Mouse (Mus musculus) forebrain, embryonic 14.5 days (tissue): Measurements from ENCODE around the gene Entpd2. TPM values are rescaled to one million over a fixed set of nuclear protein-coding genes. Genes with fewer than 3 reads are reported as not detected.

Experiments
- ATAC-seq: fragments of 200-750 bp; cut with Nextera tagmentation; 2 replicates; pipeline ENCODE4 v1.8.0; 2017; ENCODE audit warnings: mild to moderate bottlenecking, moderate library complexity
- DNase-seq: peaks from one replicate; pipeline ENCODE4 v3.0.0-alpha.2; 2015; ENCODE audit warnings: low spot score
- H3K27ac ChIP-seq: fragments of 300-500 bp; sonication (generic); 2 replicates; pipeline ENCODE4 v1.5.1; 2014; ENCODE audit warnings: low read depth, mild to moderate bottlenecking, control low read depth, low read length, moderate library complexity
- H3K27me3 ChIP-seq: fragments of 300-500 bp; sonication (generic); replicated peaks from 2 replicates; pipeline ENCODE4 v1.6.1; 2014; ENCODE audit warnings: low read length, control low read depth, mixed read lengths; ENCODE audit not compliant: control insufficient read depth, insufficient read depth
- H3K36me3 ChIP-seq: fragments of 300-500 bp; sonication (generic); 2 replicates; pipeline ENCODE4 v1.6.1; 2014; ENCODE audit warnings: low read length, control low read depth; ENCODE audit not compliant: control insufficient read depth, insufficient read depth
- H3K4me1 ChIP-seq: fragments of 300-500 bp; sonication (generic); 2 replicates; pipeline ENCODE4 v1.6.1; 2014; ENCODE audit warnings: antibody characterized with exemption, low read length, control low read depth; ENCODE audit not compliant: control insufficient read depth, insufficient read depth
- H3K4me2 ChIP-seq: fragments of 300-500 bp; sonication (generic); 2 replicates; pipeline ENCODE4 v1.6.1; 2014; ENCODE audit warnings: mild to moderate bottlenecking, control low read depth, low read length
- H3K4me3 ChIP-seq: fragments of 300-500 bp; sonication (generic); 2 replicates; pipeline ENCODE4 v1.5.1; 2014; ENCODE audit warnings: low read depth, low read length, control low read depth
- H3K9ac ChIP-seq: fragments of 300-500 bp; sonication (generic); 2 replicates; pipeline ENCODE4 v1.6.1; 2014; ENCODE audit warnings: mild to moderate bottlenecking, low read length, control low read depth, moderate library complexity
- H3K9me3 ChIP-seq: fragments of 300-500 bp; sonication (generic); replicated peaks from 2 replicates; pipeline ENCODE4 v1.6.1; 2016; ENCODE audit warnings: low read length, control low read depth, mixed read lengths; ENCODE audit not compliant: control insufficient read depth
- WGBS: fragments of 180-500 bp; shearing (Covaris S2); extraction: QIAGEN DNeasy Blood & Tissue Kit; methylation state at CpG from one replicate; pipeline ENCODE4 v1.1.7; 2014; 5-methylcytosine and 5-hydroxymethylcytosine counted together
- polyA plus RNA-seq: library from polyadenylated mRNA; unstranded; fragments of >200 nt; fragmentation: Nextera tagmentation; extraction: Ambion mirVana; gene quantifications from 2 replicates; pipeline ENCODE4 v1.2.1, GENCODE M21; 2014

The Entpd2 gene
- 1.9 and 2.5 TPM in 2 replicates for polyA plus RNA-seq

- Histone ChIP-seq H3K9ac (peak within 1 kb of the TSS; percentile 52), H3K4me2 (peak within 1 kb of the TSS; percentile 56), H3K27ac (no peak within 1 kb of the TSS), H3K9me3 (no peaks in the 10 kb centered on the region), H3K4me3 (peak within 1 kb of the TSS; percentile 27), H3K4me1 (peaks cover 8% of the 10 kb centered on the region), H3K36me3 (no peaks in the 10 kb centered on the region), H3K27me3 (peaks cover 51% of the 10 kb centered on the region)
- DNase-seq (peak; percentile 48), ATAC-seq (peak; percentile 30; the same call in 1 of the 2 replicates)
- 2% methylated on average over 57 of the region's 57 CpGs for WGBS
Observed at GRCm38 (mm10) chr2:25395721-25396596, at the start of gene Entpd2. Gene Entpd2, plus strand, starts transcription at chr2:25395874.

DNA sequence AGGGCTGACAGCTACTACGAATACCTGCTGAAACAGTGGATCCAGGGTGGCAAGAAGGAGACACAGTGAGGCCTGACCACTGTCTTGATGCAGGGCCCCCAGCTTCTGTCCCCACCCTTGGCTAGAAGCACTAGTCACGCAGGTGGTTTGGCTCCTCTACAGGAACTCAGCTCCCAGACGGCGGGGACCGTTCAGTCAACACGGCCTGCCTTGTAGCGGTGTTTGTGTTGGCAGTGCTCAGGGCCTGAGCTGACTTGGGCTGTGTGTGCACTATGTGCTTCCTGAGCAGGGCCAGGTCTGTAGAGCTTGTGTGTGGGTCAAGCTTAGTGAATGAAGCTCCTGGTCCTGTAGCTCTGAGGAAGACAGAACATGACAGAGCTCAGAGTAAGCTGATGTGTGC lies 47.5 kb upstream of the Entpd2 start:
- Histone ChIP-seq H3K4me2 (no peak overlapping the region), H3K27me3 (no peaks in the 10 kb centered on the region), H3K4me1 (no peaks in the 10 kb centered on the region), H3K36me3 (peaks cover 100% of the 10 kb centered on the region), H3K9me3 (no peaks in the 10 kb centered on the region), H3K9ac (no peak overlapping the region), H3K4me3 (no peak overlapping the region), H3K27ac (no peak overlapping the region)
- DNase-seq (no peak), ATAC-seq (no peak)
- WGBS = 93% methylated on average over 7 of the region's 7 CpGs

DNA sequence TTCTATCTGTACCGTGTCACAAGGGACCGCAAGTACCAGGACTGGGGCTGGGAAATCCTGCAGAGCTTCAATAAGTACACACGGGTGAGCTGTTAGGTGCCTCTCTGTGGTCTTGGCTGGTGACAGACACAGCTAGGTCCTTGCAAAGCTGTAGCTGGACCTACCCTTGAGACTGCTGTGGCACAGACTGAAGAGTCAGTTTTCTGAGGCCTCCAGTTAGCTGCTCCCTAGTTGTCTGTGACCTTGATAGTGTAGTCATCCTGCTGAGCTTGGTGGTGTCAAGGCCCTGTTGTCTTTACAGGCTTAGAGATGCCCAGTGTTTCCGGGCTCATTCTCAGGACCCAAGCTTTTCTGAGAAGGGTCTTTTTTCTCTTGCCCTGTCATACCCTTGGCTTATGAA lies 46.2 kb upstream of the Entpd2 start:
- 97% methylated on average over 4 of the region's 4 CpGs for WGBS
- peaks cover 92% of the 10 kb centered on the region for H3K36me3 ChIP-seq

DNA sequence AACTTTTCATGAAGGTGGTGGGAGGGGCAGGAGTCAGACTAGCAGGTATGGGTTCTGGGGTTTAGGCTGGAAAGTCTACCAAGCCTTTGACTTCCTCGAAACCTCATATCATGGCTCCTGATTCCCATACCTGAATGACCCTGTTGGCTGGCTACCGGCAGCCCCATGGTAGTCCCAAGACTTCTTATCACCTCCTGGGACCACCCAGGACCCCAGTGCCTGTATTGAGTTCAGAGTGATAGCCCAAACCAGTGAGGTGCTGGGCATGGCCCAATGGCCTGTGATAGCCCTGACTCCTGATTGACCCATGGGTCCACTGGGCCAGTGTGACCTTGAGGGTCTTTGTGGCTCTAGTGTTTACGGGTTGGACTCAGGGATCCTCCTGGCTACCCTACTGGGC lies 45.0 kb upstream of the Entpd2 start:
- H3K4me1 ChIP-seq = peaks cover 2% of the 10 kb centered on the region
- H3K4me3 ChIP-seq = no peak overlapping the region
- peaks cover 80% of the 10 kb centered on the region for H3K36me3 ChIP-seq
- H3K27me3 ChIP-seq = no peaks in the 10 kb centered on the region
- ATAC-seq (no peak), DNase-seq (no peak)
- no peak overlapping the region for H3K4me2 ChIP-seq
- no peak overlapping the region for H3K27ac ChIP-seq
- H3K9ac ChIP-seq = no peak overlapping the region
- 95% methylated on average over 3 of the region's 3 CpGs for WGBS
- H3K9me3 ChIP-seq = no peaks in the 10 kb centered on the region

More for the DNA sequence above, 46.2 kb upstream of the Entpd2 start:
- no peaks in the 10 kb centered on the region for H3K27me3 ChIP-seq
- H3K4me3 ChIP-seq = no peak overlapping the region
- H3K4me2 ChIP-seq = no peak overlapping the region
- DNase-seq = no peak
- H3K4me1 ChIP-seq = no peaks in the 10 kb centered on the region
- no peak for ATAC-seq
- H3K9me3 ChIP-seq = no peaks in the 10 kb centered on the region
- H3K9ac ChIP-seq = no peak overlapping the region
- no peak overlapping the region for H3K27ac ChIP-seq

- Histone ChIP-seq H3K9ac (no peak overlapping the region), H3K27ac (no peak overlapping the region), H3K4me2 (no peak overlapping the region), H3K27me3 (no peaks in the 10 kb centered on the region), H3K4me1 (peaks cover 9% of the 10 kb centered on the region), H3K9me3 (no peaks in the 10 kb centered on the region), H3K4me3 (no peak overlapping the region), H3K36me3 (peaks cover 45% of the 10 kb centered on the region)
- DNase-seq = no peak
- WGBS = 91% methylated on average over 6 of the region's 6 CpGs
- no peak for ATAC-seq
Observed at GRCm38 (mm10) chr2:25354211-25354610, 41.5 kb upstream of the Entpd2 start.

GRCm38 (mm10) chr2:25355419-25356066 lies 40.1 kb upstream of the Entpd2 start:
- DNase-seq = no peak
- H3K4me1 ChIP-seq = peaks cover 9% of the 10 kb centered on the region
- H3K27me3 ChIP-seq = no peaks in the 10 kb centered on the region
- H3K4me3 ChIP-seq = peak overlapping the region; percentile 52
- no peak for ATAC-seq
- H3K27ac ChIP-seq = no peak overlapping the region
- H3K9ac ChIP-seq = peak overlapping the region; percentile 64
- no peaks in the 10 kb centered on the region for H3K9me3 ChIP-seq
- peak overlapping the region; percentile 94 for H3K4me2 ChIP-seq
- H3K36me3 ChIP-seq = peaks cover 31% of the 10 kb centered on the region
- WGBS = 39% methylated on average over 18 of the region's 18 CpGs

DNA sequence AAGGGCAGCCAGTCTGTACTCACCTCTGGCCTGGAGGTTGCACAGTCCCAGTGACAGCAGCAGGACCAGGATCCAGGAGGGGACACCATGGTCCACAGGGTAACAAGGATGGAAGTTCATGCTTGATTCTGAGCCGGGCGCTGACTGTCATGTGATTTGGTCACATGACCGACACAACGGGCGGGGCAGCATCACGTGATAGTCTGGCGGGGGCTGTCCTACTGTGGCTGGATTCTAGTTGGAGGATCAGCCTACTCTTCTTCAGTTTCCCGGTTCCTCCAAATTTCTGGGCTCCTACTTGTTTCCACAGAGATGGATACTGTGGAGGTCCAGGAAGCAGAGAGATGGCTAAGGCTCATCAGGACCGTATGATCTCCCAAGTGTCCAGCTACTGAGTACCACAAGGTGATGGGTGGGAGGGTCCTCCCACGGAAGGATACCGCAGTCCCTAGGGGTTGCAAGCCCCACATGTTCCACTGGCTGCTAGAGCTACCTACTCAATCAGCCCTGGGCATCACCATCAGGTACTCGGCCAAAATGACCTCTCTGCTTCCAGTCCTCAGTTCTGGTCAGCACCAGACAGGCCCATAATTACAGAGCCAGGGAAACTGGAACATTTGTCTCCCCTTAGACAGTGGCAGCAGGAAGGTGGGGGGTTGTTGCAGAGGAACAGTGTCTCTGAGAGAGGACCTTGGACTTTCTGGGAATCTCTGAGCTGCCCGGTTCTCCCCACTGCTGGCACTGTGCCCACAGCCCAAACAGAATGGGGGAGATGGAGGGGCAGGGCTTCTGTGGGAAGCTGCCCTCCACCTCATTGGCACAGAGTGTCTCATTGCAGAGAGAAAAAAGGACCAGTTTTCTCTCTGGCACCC lies 39.2 kb upstream of the Entpd2 start, which contains the start of gene Dpp7:
Dpp7 (minus strand) TSS at position 152 of the 872 bp plus-strand sequence.
- ATAC-seq = peak; percentile 89
- Histone ChIP-seq H3K4me3 (peak within 1 kb of the TSS; percentile 52), H3K9ac (peak within 1 kb of the TSS; percentile 64), H3K4me2 (peak within 1 kb of the TSS; percentile 94), H3K27ac (no peak within 1 kb of the TSS), H3K9me3 (no peaks in the 10 kb centered on the region), H3K4me1 (peaks cover 9% of the 10 kb centered on the region), H3K36me3 (peaks cover 22% of the 10 kb centered on the region), H3K27me3 (no peaks in the 10 kb centered on the region)
- 2% methylated on average over 13 of the region's 13 CpGs for WGBS
- peak; percentile 91 for DNase-seq

GRCm38 (mm10) chr2:25359848-25360247 lies 35.8 kb upstream of the Entpd2 start:
- ATAC-seq (no peak), DNase-seq (no peak)
- H3K36me3 ChIP-seq = no peaks in the 10 kb centered on the region
- H3K4me2 ChIP-seq = no peak overlapping the region
- no peak overlapping the region for H3K9ac ChIP-seq
- H3K27me3 ChIP-seq = peaks cover 9% of the 10 kb centered on the region
- H3K9me3 ChIP-seq = no peaks in the 10 kb centered on the region
- H3K4me3 ChIP-seq = no peak overlapping the region
- peaks cover 9% of the 10 kb centered on the region for H3K4me1 ChIP-seq
- no peak overlapping the region for H3K27ac ChIP-seq
- 82% methylated on average over 4 of the region's 4 CpGs for WGBS
